Mouse (Mus musculus) MEL (cell line): ENCODE results near the gene Jpt1. TPM values are rescaled to one million over a fixed set of nuclear protein-coding genes. Genes with fewer than 3 reads are reported as not detected.

Experiments used
- DNase-seq: peaks from one replicate; pipeline ENCODE4 v3.0.0; 2011; ENCODE audit warnings: low read depth, low spot score
- H3K27ac ChIP-seq: 2 replicates; pipeline ENCODE4 v1.5.1; 2012; ENCODE audit warnings: low read depth, mild to moderate bottlenecking, control low read depth, low read length, moderate library complexity; ENCODE audit not compliant: control insufficient read depth
- H3K27me3 ChIP-seq, 2 experiments: fragments of 150-350 bp in 1 of 2; sonication (generic) in 1 of 2; 2 replicates each; pipeline ENCODE4 v1.6.1; 2012; ENCODE audit warnings: low read length in 2 of 2, mild to moderate bottlenecking in 2 of 2, improper control_type of control experiment in 1 of 2, moderate library complexity in 1 of 2; ENCODE audit not compliant: insufficient read depth in 2 of 2, control insufficient read depth in 1 of 2
- H3K36me3 ChIP-seq, 2 experiments: 2 replicates each; pipeline ENCODE4 v1.6.1; 2012 to 2014; ENCODE audit warnings: low read length in 2 of 2, improper control_type of control experiment in 1 of 2, inconsistent platforms in 1 of 2, mild to moderate bottlenecking in 1 of 2; ENCODE audit not compliant: insufficient read depth in 2 of 2, control insufficient read depth in 1 of 2
- H3K4me1 ChIP-seq, 2 experiments: fragments of 150-350 bp in 1 of 2; sonication (generic) in 1 of 2; 2 replicates each; pipeline ENCODE4 v1.6.1; 2012; ENCODE audit warnings: low read length in 2 of 2, improper control_type of control experiment in 1 of 2, mild to moderate bottlenecking in 1 of 2; ENCODE audit not compliant: insufficient read depth in 2 of 2, control insufficient read depth in 1 of 2
- H3K4me3 ChIP-seq, 2 experiments: fragments of 150-350 bp in 1 of 2; sonication (generic) in 1 of 2; 2 replicates each; pipeline ENCODE4 v1.5.1; 2012; ENCODE audit warnings: low read depth in 2 of 2, low read length in 2 of 2, mild to moderate bottlenecking in 2 of 2, moderate library complexity in 2 of 2, control low read depth in 1 of 2, improper control_type of control experiment in 1 of 2; ENCODE audit not compliant: control insufficient read depth in 1 of 2, insufficient read depth in 1 of 2
- H3K79me2 ChIP-seq: 2 replicates; pipeline ENCODE4 v1.6.1; 2012; ENCODE audit warnings: mild to moderate bottlenecking, low read length, moderate library complexity; ENCODE audit not compliant: control insufficient read depth, poor library complexity, insufficient read depth
- H3K9ac ChIP-seq: 2 replicates; pipeline ENCODE4 v1.6.1; 2012; ENCODE audit warnings: low read depth, mild to moderate bottlenecking, control low read depth, low read length, moderate library complexity; ENCODE audit not compliant: control insufficient read depth, poor library complexity, severe bottlenecking
- H3K9me3 ChIP-seq: fragments of 150-350 bp; sonication (generic); replicated peaks from 2 replicates; pipeline ENCODE4 v1.6.1; 2012; ENCODE audit warnings: mild to moderate bottlenecking, low read length, improper control_type of control experiment, moderate library complexity; ENCODE audit not compliant: insufficient read depth
- CHD1 ChIP-seq: IDR thresholded peaks from 2 replicates; pipeline ENCODE4 v1.6.1; 2012; ENCODE audit warnings: low read depth, mild to moderate bottlenecking, inconsistent platforms, low read length, improper control_type of control experiment
- CHD2 ChIP-seq: IDR thresholded peaks from 2 replicates; pipeline ENCODE4 v1.6.1; 2011; ENCODE audit warnings: low read length, improper control_type of control experiment
- CTCF ChIP-seq, 3 experiments: IDR thresholded peaks in 2 of 3; conservative IDR thresholded peaks in 1 of 3; 2 replicates each; pipeline ENCODE4 v1.5.1; 2011 to 2012; ENCODE audit warnings: low read length in 3 of 3, low read depth in 2 of 3, mild to moderate bottlenecking in 2 of 3, improper control_type of control experiment in 1 of 3, inconsistent platforms in 1 of 3, mixed read lengths in 1 of 3, moderate library complexity in 1 of 3; ENCODE audit not compliant: control insufficient read depth in 1 of 3, insufficient read depth in 1 of 3, poor library complexity in 1 of 3, severe bottlenecking in 1 of 3
- ELF1 ChIP-seq: IDR thresholded peaks from 2 replicates; pipeline ENCODE4 v1.6.1; 2014; ENCODE audit warnings: low read depth, mild to moderate bottlenecking, inconsistent platforms, low read length, improper control_type of control experiment, moderate library complexity
- GATA1 ChIP-seq: IDR thresholded peaks from 2 replicates; pipeline ENCODE4 v1.6.1; 2011; ENCODE audit warnings: low read depth, low read length, improper control_type of control experiment
- HCFC1 ChIP-seq: IDR thresholded peaks from 2 replicates; pipeline ENCODE4 v1.6.1; 2012; ENCODE audit warnings: low read depth, mild to moderate bottlenecking, inconsistent platforms, low read length, improper control_type of control experiment, moderate library complexity
- JUND ChIP-seq: IDR thresholded peaks from 2 replicates; pipeline ENCODE4 v1.6.1; 2011; ENCODE audit warnings: low read depth, mild to moderate bottlenecking, improper control_type of control experiment, low read length
- KAT2A ChIP-seq: conservative IDR thresholded peaks from 2 replicates; pipeline ENCODE4 v1.6.1; 2012; ENCODE audit warnings: low read depth, low read length, improper control_type of control experiment, inconsistent platforms
- MAFK ChIP-seq: IDR thresholded peaks from 2 replicates; pipeline ENCODE4 v1.6.1; 2011; ENCODE audit warnings: low read depth, mild to moderate bottlenecking, low read length, improper control_type of control experiment, borderline replicate concordance
- MAX ChIP-seq: IDR thresholded peaks from 2 replicates; pipeline ENCODE4 v1.6.1; 2011; ENCODE audit warnings: low read length, improper control_type of control experiment
- MAZ ChIP-seq: IDR thresholded peaks from 2 replicates; pipeline ENCODE4 v1.6.1; 2012; ENCODE audit warnings: low read depth, mild to moderate bottlenecking, inconsistent platforms, low read length, improper control_type of control experiment
- MXI1 ChIP-seq: IDR thresholded peaks from 2 replicates; pipeline ENCODE4 v1.6.1; 2011; ENCODE audit warnings: mild to moderate bottlenecking, low read depth, low read length, improper control_type of control experiment
- MYC ChIP-seq: IDR thresholded peaks from 2 replicates; pipeline ENCODE4 v1.6.1; 2011; ENCODE audit warnings: low read depth, mild to moderate bottlenecking, low read length, improper control_type of control experiment, moderate library complexity
- NELFE ChIP-seq: IDR thresholded peaks from 2 replicates; pipeline ENCODE4 v1.6.1; 2011; ENCODE audit warnings: low read depth, low read length, improper control_type of control experiment
- POLR2A ChIP-seq, 2 experiments: IDR thresholded peaks; 2 replicates each; pipeline ENCODE4 v1.6.1; 2011 to 2012; ENCODE audit warnings: low read length in 2 of 2, mild to moderate bottlenecking in 2 of 2, control low read depth in 1 of 2, improper control_type of control experiment in 1 of 2, low read depth in 1 of 2, moderate library complexity in 1 of 2; ENCODE audit not compliant: control insufficient read depth in 1 of 2, insufficient read depth in 1 of 2, poor library complexity in 1 of 2
- POLR2AphosphoS2 ChIP-seq: IDR thresholded peaks from 2 replicates; pipeline ENCODE4 v1.6.1; 2011; ENCODE audit warnings: low read length, improper control_type of control experiment
- POLR2AphosphoS5 ChIP-seq: IDR thresholded peaks from 2 replicates; pipeline ENCODE4 v1.6.1; 2012; ENCODE audit warnings: low read depth, borderline replicate concordance, mild to moderate bottlenecking, inconsistent platforms, low read length, moderate library complexity, mixed read lengths
- RAD21 ChIP-seq: IDR thresholded peaks from 2 replicates; pipeline ENCODE4 v1.6.1; 2011; ENCODE audit warnings: mild to moderate bottlenecking, low read depth, low read length, improper control_type of control experiment
- SIN3A ChIP-seq: IDR thresholded peaks from 2 replicates; pipeline ENCODE4 v1.6.1; 2012; ENCODE audit warnings: low read length, improper control_type of control experiment, inconsistent platforms
- SMC3 ChIP-seq: IDR thresholded peaks from 2 replicates; pipeline ENCODE4 v1.6.1; 2011; ENCODE audit warnings: low read depth, low read length, improper control_type of control experiment
- TBP ChIP-seq: IDR thresholded peaks from 2 replicates; pipeline ENCODE4 v1.8.0; 2011; ENCODE audit warnings: low read depth, low read length, improper control_type of control experiment
- TCF12 ChIP-seq: IDR thresholded peaks from 2 replicates; pipeline ENCODE4 v1.6.1; 2014; ENCODE audit warnings: low read depth, mild to moderate bottlenecking, inconsistent platforms, low read length, improper control_type of control experiment, moderate library complexity
- UBTF ChIP-seq: IDR thresholded peaks from 2 replicates; pipeline ENCODE4 v1.6.1; 2012; ENCODE audit warnings: low read depth, mild to moderate bottlenecking, inconsistent platforms, low read length, improper control_type of control experiment, moderate library complexity, borderline replicate concordance; ENCODE audit not compliant: insufficient read depth
- USF1 ChIP-seq: IDR thresholded peaks from 2 replicates; pipeline ENCODE4 v1.6.1; 2014; ENCODE audit warnings: low read depth, mild to moderate bottlenecking, inconsistent platforms, low read length, improper control_type of control experiment, moderate library complexity
- USF2 ChIP-seq, 2 experiments: IDR thresholded peaks; 2 replicates each; pipeline ENCODE4 v1.6.1; 2011 to 2012; ENCODE audit warnings: improper control_type of control experiment in 2 of 2, low read length in 2 of 2, borderline replicate concordance in 1 of 2, inconsistent platforms in 1 of 2, low read depth in 1 of 2, mild to moderate bottlenecking in 1 of 2; ENCODE audit not compliant: insufficient read depth in 1 of 2
- ZKSCAN1 ChIP-seq: IDR thresholded peaks from 2 replicates; pipeline ENCODE4 v1.6.1; 2012; ENCODE audit warnings: low read depth, mild to moderate bottlenecking, inconsistent platforms, low read length, improper control_type of control experiment, moderate library complexity
- ZMIZ1 ChIP-seq: IDR thresholded peaks from 2 replicates; pipeline ENCODE4 v1.6.1; 2012; ENCODE audit warnings: low read depth, mild to moderate bottlenecking, inconsistent platforms, low read length, improper control_type of control experiment, moderate library complexity
- ZNF384 ChIP-seq: IDR thresholded peaks from 2 replicates; pipeline ENCODE4 v1.6.1; 2012; ENCODE audit warnings: low read depth, mild to moderate bottlenecking, inconsistent platforms, low read length, improper control_type of control experiment
- polyA plus RNA-seq, 2 experiments: library from polyadenylated mRNA; stranded (reverse) in 1 of 2; unstranded in 1 of 2; fragments of >175 nt in 1 of 2; fragments of >200 nt in 1 of 2; gene quantifications; 2 replicates each; pipeline versions ENCODE4 v1.2.1 to v1.2.4; 2012; ENCODE audit warnings: low replicate concordance in 2 of 2, low read depth in 1 of 2; ENCODE audit not compliant: insufficient read length in 2 of 2, insufficient read depth in 1 of 2, missing spikeins in 1 of 2
- total RNA-seq: library from RNA; depleted of rRNA; stranded (reverse); fragments of 300-350 nt; gene quantifications from 2 replicates; pipeline ENCODE4 v1.2.3, GENCODE M21; 2012

The Jpt1 gene
- total and polyA plus RNA-seq, 3 experiments, result 353 to 382 TPM; not detected in 1

DNA sequence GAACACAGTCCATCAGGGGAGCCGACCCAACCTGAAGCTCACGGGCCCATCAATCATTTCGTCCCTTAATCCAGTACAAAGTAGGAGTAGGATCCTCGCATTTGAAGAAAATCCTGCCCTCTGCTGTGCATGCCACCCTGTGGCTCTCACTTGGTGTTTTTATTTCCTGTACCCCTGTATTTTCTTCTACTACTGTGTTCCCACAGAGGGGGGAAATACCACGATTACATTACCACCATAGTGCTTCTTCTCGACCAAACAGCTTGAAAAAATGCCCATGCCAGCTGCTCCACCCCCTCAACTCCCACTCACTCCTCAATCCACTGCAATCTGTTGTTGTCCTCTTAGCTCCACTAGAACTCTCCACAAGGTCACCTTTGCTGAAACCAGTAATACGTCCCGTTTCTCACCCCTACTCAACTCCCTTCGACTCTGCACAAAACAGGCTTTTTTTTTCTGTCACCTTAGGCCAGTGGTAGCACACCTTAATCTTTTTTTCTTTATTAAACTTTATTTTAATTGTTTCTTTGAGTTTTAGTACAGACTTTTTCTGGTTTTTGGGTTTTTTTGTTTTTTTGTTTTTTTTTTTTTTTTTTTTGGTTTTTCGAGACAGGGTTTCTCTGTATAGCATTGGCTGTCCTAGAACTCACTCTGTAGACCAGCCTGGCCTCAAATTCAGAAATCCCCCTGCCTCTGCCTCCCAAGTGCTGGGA is 22.8 kb upstream of the Jpt1 start:
- H3K9ac ChIP-seq, result peak overlapping the region; percentile 80
- peak; percentile 77 for DNase-seq
- peak overlapping the region; percentile 51 to 62 for H3K4me3 ChIP-seq
- peaks cover 9 to 27% of the 10 kb centered on the region in 2 experiments for H3K4me1 ChIP-seq
- peak; percentile 11; the same call in 1 of the 2 replicates for TF ChIP-seq TBP
- TF ChIP-seq USF2 (IDR thresholded peaks at IDR 0.05; ENCODE audit: borderline replicate concordance in 1 of 2, insufficient read depth in 1 of 2, low read depth in 1 of 2, low read length in 2 of 2), result no peak
- no peak for TF ChIP-seq MXI1
- TF ChIP-seq HCFC1, result no peak
- TF ChIP-seq ZNF384, result peak; percentile 84
- TF ChIP-seq CTCF (IDR thresholded peaks at IDR 0.05 in 2 of 3, conservative IDR thresholded peaks at IDR 0.05 in 1 of 3; ENCODE audit: control insufficient read depth in 1 of 3, insufficient read depth in 1 of 3, low read depth in 2 of 3, low read length in 3 of 3, poor library complexity in 1 of 3, severe bottlenecking in 1 of 3), result peak in 1 of 3 experiments; percentile 7; a peak in 1 of 6 replicates
- H3K27ac ChIP-seq, result peak overlapping the region; percentile 92
- H3K36me3 ChIP-seq, result peaks cover 26 to 37% of the 10 kb centered on the region in 2 experiments
- H3K9me3 ChIP-seq, result no peaks in the 10 kb centered on the region
- peaks cover 0 to under 1% of the 10 kb centered on the region in 2 experiments; a peak in 2 of 4 replicates for H3K27me3 ChIP-seq
- H3K79me2 ChIP-seq, result peaks cover 40% of the 10 kb centered on the region

- H3K79me2 ChIP-seq, result peaks cover 48% of the 10 kb centered on the region
- peak within 1 kb of the TSS; percentile 81 for H3K9ac ChIP-seq
- H3K27ac ChIP-seq, result peak within 1 kb of the TSS; percentile 92
- no peaks in the 10 kb centered on the region for H3K27me3 ChIP-seq
- H3K9me3 ChIP-seq, result no peaks in the 10 kb centered on the region
- peaks cover 9 to 27% of the 10 kb centered on the region in 2 experiments for H3K4me1 ChIP-seq
- H3K36me3 ChIP-seq, result peaks cover 33 to 45% of the 10 kb centered on the region in 2 experiments
- H3K4me3 ChIP-seq, result peak within 1 kb of the TSS; percentile 89 to 94
- peak; percentile 99 for DNase-seq
- TF ChIP-seq POLR2AphosphoS2 (peak; percentile 77; the same call in 1 of the 2 replicates), POLR2A (IDR thresholded peaks at IDR 0.05; ENCODE audit: control insufficient read depth in 1 of 2, insufficient read depth in 1 of 2, low read depth in 1 of 2, low read length in 2 of 2, poor library complexity in 1 of 2) (peak; percentile 82 to 87), KAT2A (no peak; the same call in 1 of the 2 replicates), MYC (peak; percentile 79; the same call in 1 of the 2 replicates), ELF1 (0 out of 2 replicates have a peak, but pooled peaks have one; percentile 38), JUND (no peak), CHD1 (no peak), POLR2AphosphoS5 (no peak; the same call in 1 of the 2 replicates), USF2 (IDR thresholded peaks at IDR 0.05; ENCODE audit: borderline replicate concordance in 1 of 2, insufficient read depth in 1 of 2, low read depth in 1 of 2, low read length in 2 of 2) (no peak), USF1 (no peak), CHD2 (no peak), ZKSCAN1 (no peak), MAX (peak; percentile 88), RAD21 (no peak), ZMIZ1 (peak; percentile 88), NELFE (peak; percentile 87), SIN3A (peak; percentile 81), TCF12 (peak; percentile 55; the same call in 1 of the 2 replicates), MAZ (peak; percentile 99), SMC3 (no peak), MAFK (no peak), UBTF (no peak), CTCF (IDR thresholded peaks at IDR 0.05 in 2 of 3, conservative IDR thresholded peaks at IDR 0.05 in 1 of 3; ENCODE audit: control insufficient read depth in 1 of 3, insufficient read depth in 1 of 3, low read depth in 2 of 3, low read length in 3 of 3, poor library complexity in 1 of 3, severe bottlenecking in 1 of 3) (no peak), GATA1 (no peak)
These were observed 22.0 kb upstream of the Jpt1 start, which contains the start of gene Sumo2 for GRCm38 (mm10) chr11:115536038-115536681. Sumo2 (minus strand) TSS chr11:115536276.
